Mouse (Mus musculus): ENCODE data around the gene Brca1. TPM values are rescaled to one million over a fixed set of nuclear protein-coding genes. Genes with fewer than 3 reads are reported as not detected.
"Not testable (repeated sequence)": the region's sequence is repeated elsewhere in the genome, so short reads cannot be mapped to it uniquely, and the experiment has no call there.

Gene Brca1
- polyA plus RNA-seq, 1 experiment from 2014 or later, result 8.6 TPM

DNA sequence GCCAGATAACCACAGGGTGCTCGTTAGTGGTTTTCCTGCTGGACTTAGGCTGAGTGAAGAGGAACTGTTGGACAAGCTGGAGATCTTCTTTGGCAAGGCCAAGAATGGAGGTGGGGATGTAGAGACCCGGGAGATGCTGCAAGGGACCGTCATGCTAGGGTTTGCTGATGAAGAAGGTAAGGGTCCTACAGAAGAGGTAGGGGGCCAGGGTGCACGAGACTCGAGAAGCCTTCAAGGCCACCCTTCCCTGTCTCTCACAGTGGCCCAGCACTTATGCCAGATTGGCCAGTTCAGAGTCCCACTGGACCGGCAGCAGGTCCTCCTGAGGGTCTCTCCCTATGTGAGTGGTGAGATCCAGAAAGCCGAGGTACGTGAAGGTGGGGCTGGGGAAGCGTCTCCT, 94.1 kb downstream of the Brca1 start:
- no peak overlapping the region for H3K4me2 ChIP-seq
- H3K4me1 ChIP-seq, result peaks cover 15% of the 10 kb centered on the region; the same call in 1 of the 2 replicates
- 90% methylated on average over 9 of the region's 9 CpGs for WGBS
- no peak for ATAC-seq (ENCODE audit: insufficient number of reproducible peaks, low FRiP score, low TSS enrichment, low read depth)
- H3K27ac ChIP-seq, result no peak overlapping the region
- H3K9ac ChIP-seq, result no peak overlapping the region
- no peaks in the 10 kb centered on the region for H3K9me3 ChIP-seq
- H3K36me3 ChIP-seq, result peaks cover 60% of the 10 kb centered on the region
- no peaks in the 10 kb centered on the region for H3K27me3 ChIP-seq
- no peak overlapping the region for H3K4me3 ChIP-seq

DNA sequence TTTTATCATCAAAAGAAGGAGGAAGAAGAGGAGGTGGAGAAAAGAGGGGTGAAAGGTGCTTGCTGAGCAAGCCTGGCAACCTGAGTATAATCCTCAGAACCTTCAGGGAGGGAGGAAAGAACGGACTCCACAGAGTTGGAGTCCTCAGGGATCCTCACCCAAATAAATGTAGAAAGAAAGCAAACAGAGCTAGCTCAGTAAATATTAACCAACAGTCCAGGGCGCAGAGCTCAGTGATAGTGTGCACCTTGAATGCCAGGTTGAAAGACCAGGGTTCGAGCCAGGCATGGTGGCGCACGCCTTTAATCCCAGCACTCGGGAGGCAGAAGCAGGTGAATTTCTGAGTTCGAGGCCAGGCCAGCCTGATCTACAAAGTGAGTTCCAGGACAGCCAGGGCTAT, 96.1 kb downstream of the Brca1 start:
- Histone ChIP-seq H3K36me3 (peaks cover 42% of the 10 kb centered on the region), H3K27me3 (no peaks in the 10 kb centered on the region)
- 82% methylated on average over 7 of the region's 7 CpGs for WGBS

DNA sequence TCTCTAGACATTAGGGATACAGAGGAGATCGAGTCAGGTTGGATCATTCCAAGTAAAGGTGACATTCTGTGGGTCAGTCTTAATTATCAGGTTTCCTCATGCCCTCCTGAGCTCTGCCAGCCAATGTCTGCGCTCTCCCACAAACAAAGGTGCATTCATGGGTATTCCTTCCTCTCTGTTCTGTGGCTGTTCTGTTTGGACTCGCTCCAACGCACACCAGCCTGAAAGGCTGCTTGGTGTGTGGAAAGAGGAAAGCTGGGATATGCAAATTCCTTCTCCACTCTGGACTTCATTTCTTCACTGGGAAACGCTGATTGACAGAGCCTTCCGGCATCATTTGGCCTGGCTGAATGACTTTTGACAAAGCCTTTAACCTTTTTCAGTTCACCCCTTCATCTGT, 97.1 kb downstream of the Brca1 start:
- Histone ChIP-seq H3K27me3 (no peaks in the 10 kb centered on the region), H3K27ac (no peak overlapping the region; the same call in 1 of the 2 replicates), H3K4me3 (no peak overlapping the region), H3K9ac (no peak overlapping the region), H3K4me2 (no peak overlapping the region), H3K9me3 (no peaks in the 10 kb centered on the region), H3K36me3 (peaks cover 32% of the 10 kb centered on the region), H3K4me1 (peaks cover 14% of the 10 kb centered on the region; the same call in 1 of the 2 replicates)
- WGBS, result 57% methylated on average over 6 of the region's 6 CpGs
- ATAC-seq (ENCODE audit: insufficient number of reproducible peaks, low FRiP score, low TSS enrichment, low read depth), result no peak

More for the DNA sequence above, 96.1 kb downstream of the Brca1 start:
- no peak overlapping the region for H3K27ac ChIP-seq
- H3K9ac ChIP-seq, result no peak overlapping the region
- no peak overlapping the region for H3K4me3 ChIP-seq
- no peaks in the 10 kb centered on the region for H3K9me3 ChIP-seq
- ATAC-seq (ENCODE audit: insufficient number of reproducible peaks, low FRiP score, low TSS enrichment, low read depth), result no peak
- no peak overlapping the region for H3K4me2 ChIP-seq
- peaks cover 14% of the 10 kb centered on the region; the same call in 1 of the 2 replicates for H3K4me1 ChIP-seq

GRCm38 (mm10) chr11:101452093-101452774, 99.5 kb downstream of the Brca1 start:
- Histone ChIP-seq H3K4me2 (no peak overlapping the region), H3K4me1 (peaks cover 26% of the 10 kb centered on the region), H3K9ac (no peak overlapping the region), H3K27ac (no peak overlapping the region), H3K9me3 (no peaks in the 10 kb centered on the region), H3K36me3 (peaks cover 10% of the 10 kb centered on the region), H3K27me3 (no peaks in the 10 kb centered on the region), H3K4me3 (no peak overlapping the region)
- WGBS, result 69% methylated on average over 10 of the region's 10 CpGs
- ATAC-seq (ENCODE audit: insufficient number of reproducible peaks, low FRiP score, low TSS enrichment, low read depth), result no peak

DNA sequence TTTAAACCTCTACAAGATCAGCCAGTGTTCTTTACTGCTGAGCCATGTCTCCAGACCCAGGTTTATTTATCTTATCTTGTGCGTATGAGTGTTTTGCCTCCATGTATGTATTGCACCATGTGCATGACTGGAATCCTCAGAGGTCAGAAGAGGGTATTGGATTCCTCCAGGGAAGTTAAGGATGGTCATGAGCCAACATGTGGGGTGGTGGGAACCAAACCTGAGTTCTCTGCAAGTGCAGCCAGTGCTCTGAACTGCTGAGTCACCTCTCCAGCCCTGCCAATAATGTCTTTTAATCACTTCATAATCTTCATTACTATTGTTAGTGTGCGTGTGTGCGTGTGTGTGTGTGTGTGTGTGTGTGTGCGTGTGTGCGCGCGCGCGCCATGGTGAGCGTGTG, 100.2 kb downstream of the Brca1 start:
- Histone ChIP-seq H3K27ac (no peak overlapping the region), H3K4me3 (no peak overlapping the region), H3K4me2 (no peak overlapping the region), H3K27me3 (no peaks in the 10 kb centered on the region), H3K9me3 (no peaks in the 10 kb centered on the region), H3K9ac (no peak overlapping the region), H3K36me3 (peaks cover 3% of the 10 kb centered on the region; the same call in 1 of the 2 replicates), H3K4me1 (peaks cover 26% of the 10 kb centered on the region)
- 89% methylated on average over 10 of the region's 10 CpGs for WGBS
- ATAC-seq (ENCODE audit: insufficient number of reproducible peaks, low FRiP score, low TSS enrichment, low read depth), result no peak

- 80% methylated on average over 3 of the region's 3 CpGs for WGBS
- Histone ChIP-seq H3K27me3 (no peaks in the 10 kb centered on the region), H3K27ac (no peak overlapping the region), H3K4me1 (peaks cover 24% of the 10 kb centered on the region), H3K4me3 (no peak overlapping the region), H3K9ac (no peak overlapping the region), H3K4me2 (no peak overlapping the region), H3K36me3 (peaks cover 6% of the 10 kb centered on the region), H3K9me3 (no peaks in the 10 kb centered on the region)
- ATAC-seq (ENCODE audit: insufficient number of reproducible peaks, low FRiP score, low TSS enrichment, low read depth), result no peak
Measured at GRCm38 (mm10) chr11:101450394-101450793, 101.4 kb downstream of the Brca1 start.

DNA sequence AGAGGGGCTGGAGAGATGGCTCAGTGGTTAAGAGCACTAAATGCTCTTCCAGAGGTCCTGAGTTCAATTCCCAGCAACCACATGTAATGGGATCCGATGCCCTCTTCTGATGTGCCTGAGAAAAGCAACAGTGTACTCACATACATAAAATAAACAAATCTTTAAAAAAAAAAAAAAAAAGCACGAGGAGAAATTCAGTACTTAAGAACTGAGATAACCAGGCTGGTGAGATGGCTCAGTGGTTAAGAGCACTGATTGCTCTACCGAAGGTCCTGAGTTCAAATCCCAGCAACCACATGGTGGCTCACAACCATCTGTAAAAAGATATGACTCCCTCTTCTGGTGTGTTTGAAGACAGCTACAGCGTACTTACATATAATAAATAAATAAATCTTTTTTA, 102.2 kb downstream of the Brca1 start:
- not testable (repeated sequence) for H3K9me3 ChIP-seq; H3K4me3 ChIP-seq; H3K27me3 ChIP-seq; H3K9ac ChIP-seq; H3K4me2 ChIP-seq; H3K27ac ChIP-seq; ATAC-seq (ENCODE audit: insufficient number of reproducible peaks, low FRiP score, low TSS enrichment, low read depth)
- Histone ChIP-seq H3K4me1 (peaks cover 22% of the 10 kb centered on the region), H3K36me3 (peaks cover 14% of the 10 kb centered on the region)
- 89% methylated on average over 4 of the region's 4 CpGs for WGBS

GRCm38 (mm10) chr11:101448899-101449298, 102.9 kb downstream of the Brca1 start:
- Histone ChIP-seq H3K4me2 (peak overlapping the region; percentile 51), H3K4me3 (peak overlapping the region; percentile 45), H3K27me3 (no peaks in the 10 kb centered on the region), H3K9ac (0 out of 2 replicates have a peak overlapping the region, but pooled peaks have one; percentile 55), H3K9me3 (no peaks in the 10 kb centered on the region), H3K36me3 (peaks cover 21% of the 10 kb centered on the region), H3K4me1 (peaks cover 25% of the 10 kb centered on the region), H3K27ac (peak overlapping the region; percentile 81)
- ATAC-seq (ENCODE audit: insufficient number of reproducible peaks, low FRiP score, low TSS enrichment, low read depth), result no peak
- 88% methylated on average over 4 of the region's 4 CpGs for WGBS

DNA sequence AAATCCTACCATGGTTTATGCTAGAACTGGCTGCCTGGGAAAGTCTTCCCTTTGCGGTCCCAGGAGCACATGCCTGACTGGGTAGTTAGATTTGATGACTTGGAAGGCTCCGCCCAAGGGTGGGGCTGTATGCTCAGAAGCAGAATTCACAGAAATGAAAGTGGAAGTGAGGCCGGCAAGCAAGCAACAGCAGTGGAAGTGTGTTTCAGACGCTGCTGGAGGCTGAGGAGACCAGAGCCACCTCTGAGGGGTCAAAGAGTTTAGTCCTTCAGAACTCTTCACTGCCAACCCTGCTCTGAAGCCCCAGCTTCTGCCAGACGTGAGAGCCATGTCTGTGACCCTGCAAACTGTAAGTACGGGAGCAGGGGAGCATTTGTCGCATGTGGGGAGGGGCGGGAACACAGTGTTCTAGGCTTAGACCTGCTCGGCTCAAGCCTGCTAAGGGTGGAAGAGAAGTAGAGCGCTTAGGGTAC, 103.4 kb downstream of the Brca1 start, which contains the start of gene Ifi35:
Ifi35 (plus strand) TSS at position 134 of the 473 bp plus-strand sequence.
- Histone ChIP-seq H3K4me3 (peak within 1 kb of the TSS; percentile 45), H3K9ac (peak within 1 kb of the TSS; percentile 55; the same call in 1 of the 2 replicates), H3K9me3 (no peaks in the 10 kb centered on the region), H3K4me1 (peaks cover 31% of the 10 kb centered on the region), H3K36me3 (peaks cover 27% of the 10 kb centered on the region), H3K27ac (peak within 1 kb of the TSS; percentile 81), H3K4me2 (peak within 1 kb of the TSS; percentile 51), H3K27me3 (no peaks in the 10 kb centered on the region)
- ATAC-seq (ENCODE audit: insufficient number of reproducible peaks, low FRiP score, low TSS enrichment, low read depth), result peak; percentile 59
- 10% methylated on average over 10 of the region's 10 CpGs for WGBS

DNA sequence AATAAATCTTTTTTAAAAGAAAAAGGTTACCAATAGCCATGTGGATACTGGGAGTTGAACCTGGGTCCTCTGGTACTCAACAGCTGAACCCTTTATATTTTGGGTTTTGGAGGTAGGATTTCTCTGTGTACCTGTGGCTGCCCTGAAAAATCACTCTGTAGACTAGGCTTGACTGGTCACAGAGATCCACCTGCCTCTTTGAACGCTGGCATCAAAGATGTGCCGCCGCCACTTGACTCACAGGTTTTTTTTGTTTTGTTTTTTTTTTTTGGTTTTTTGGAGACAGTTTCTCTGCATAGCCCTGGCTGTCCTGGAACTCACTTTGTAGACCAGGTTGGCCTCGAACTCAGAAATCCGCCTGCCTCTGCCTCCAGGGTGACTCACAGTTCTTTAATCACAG, 104.0 kb downstream of the Brca1 start:
- WGBS, result 82% methylated on average over 5 of the region's 5 CpGs
- Histone ChIP-seq H3K36me3 (peaks cover 27% of the 10 kb centered on the region), H3K27ac (peak overlapping the region; percentile 81), H3K4me2 (peak overlapping the region; percentile 51; the same call in 1 of the 2 replicates), H3K27me3 (no peaks in the 10 kb centered on the region), H3K9ac (no peak overlapping the region), H3K4me1 (peaks cover 36% of the 10 kb centered on the region), H3K4me3 (peak overlapping the region; percentile 45), H3K9me3 (no peaks in the 10 kb centered on the region)
- ATAC-seq (ENCODE audit: insufficient number of reproducible peaks, low FRiP score, low TSS enrichment, low read depth), result 0 out of 2 replicates have a peak, but pooled peaks have one; percentile 1

GRCm38 (mm10) chr11:101446860-101447259, 104.9 kb downstream of the Brca1 start:
- H3K27me3 ChIP-seq; H3K27ac ChIP-seq; H3K4me3 ChIP-seq; H3K4me2 ChIP-seq; H3K9ac ChIP-seq; ATAC-seq (ENCODE audit: insufficient number of reproducible peaks, low FRiP score, low TSS enrichment, low read depth); H3K9me3 ChIP-seq: not testable (repeated sequence)
- 87% methylated on average over 8 of the region's 8 CpGs for WGBS
- H3K4me1 ChIP-seq, result peaks cover 36% of the 10 kb centered on the region
- H3K36me3 ChIP-seq, result peaks cover 27% of the 10 kb centered on the region

- ATAC-seq (ENCODE audit: insufficient number of reproducible peaks, low FRiP score, low TSS enrichment, low read depth), result no peak
- peaks cover 36% of the 10 kb centered on the region for H3K4me1 ChIP-seq
- 92% methylated on average over 1 of the region's 1 CpGs for WGBS
Measured at GRCm38 (mm10) chr11:101446319-101446718, 105.4 kb downstream of the Brca1 start.

More at GRCm38 (mm10) chr11:101446319-101446718, 105.4 kb downstream of the Brca1 start:
- H3K9ac ChIP-seq, result no peak overlapping the region
- no peak overlapping the region for H3K27ac ChIP-seq
- no peaks in the 10 kb centered on the region for H3K9me3 ChIP-seq
- H3K4me2 ChIP-seq, result no peak overlapping the region
- no peaks in the 10 kb centered on the region for H3K27me3 ChIP-seq
- H3K4me3 ChIP-seq, result no peak overlapping the region
- H3K36me3 ChIP-seq, result peaks cover 27% of the 10 kb centered on the region

Measured in limb, embryonic 15.5 days (tissue).